Mouse (Mus musculus): Measurements from ENCODE around the gene Dusp1. TPM values are rescaled to one million over a fixed set of nuclear protein-coding genes. Genes with fewer than 3 reads are reported as not detected.

The Dusp1 gene
- 10 to 100 TPM; 17.2 to 18.9 TPM for total RNA-seq (2021)

DNA sequence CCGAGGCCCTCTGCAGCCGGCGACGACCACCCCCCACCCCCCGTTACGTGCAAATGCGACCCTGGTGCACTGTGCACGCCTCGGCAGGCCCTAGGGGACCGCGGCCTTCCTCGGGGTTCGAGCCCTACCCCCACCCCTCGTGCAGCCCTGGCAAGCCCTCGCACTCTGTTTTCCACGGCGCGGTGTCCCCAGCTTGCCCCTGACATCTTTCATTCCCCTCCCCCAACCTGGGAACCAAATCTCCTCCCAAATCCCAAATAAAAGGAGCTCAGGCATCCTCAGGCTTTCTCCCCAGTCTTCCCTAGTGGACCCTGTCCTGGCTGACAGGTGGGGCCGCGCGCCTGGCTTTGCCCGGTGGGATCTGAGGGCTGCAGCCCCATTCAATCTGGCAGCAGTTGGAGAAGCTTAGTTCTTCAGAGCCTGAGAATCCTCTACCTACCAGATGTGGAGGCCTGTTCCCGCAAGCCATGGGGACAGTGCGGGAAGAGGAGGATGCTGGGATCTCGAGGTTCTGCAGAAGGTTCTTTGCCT, at the start of gene Dusp1:
Gene Dusp1, minus strand, starts transcription at position 478 of the 531 bp plus-strand sequence.
- intact Hi-C loops (cut with DNase I), result loop anchor here (2.0 kb wide), 1 partner anchor 53 kb away; no protein-coding TSS in a partner anchor
- DNase-seq, result no peak

DNA sequence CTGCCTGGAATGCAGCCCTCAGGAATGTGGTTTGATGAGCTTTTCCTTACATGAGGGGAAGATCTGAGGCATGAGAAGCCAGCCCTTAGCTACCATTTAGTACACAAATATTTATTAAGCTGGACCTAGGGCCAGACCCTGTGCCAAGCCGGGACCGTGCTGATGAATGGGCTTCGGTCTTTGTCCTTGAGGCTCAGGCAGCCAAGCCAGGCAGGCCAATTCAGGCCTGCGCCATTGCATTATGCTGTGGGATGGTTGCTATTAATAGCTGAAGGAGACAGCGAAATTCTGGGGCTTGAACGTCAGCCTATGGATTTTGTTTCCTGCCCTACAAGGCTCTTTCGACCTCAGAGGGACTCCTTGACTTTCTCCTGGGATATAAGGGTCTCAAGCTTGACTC, 49.4 kb upstream of the Dusp1 start:
- DNase-seq, result peak; percentile 26
- intact Hi-C loops (cut with DNase I), result no loop called here

DNA sequence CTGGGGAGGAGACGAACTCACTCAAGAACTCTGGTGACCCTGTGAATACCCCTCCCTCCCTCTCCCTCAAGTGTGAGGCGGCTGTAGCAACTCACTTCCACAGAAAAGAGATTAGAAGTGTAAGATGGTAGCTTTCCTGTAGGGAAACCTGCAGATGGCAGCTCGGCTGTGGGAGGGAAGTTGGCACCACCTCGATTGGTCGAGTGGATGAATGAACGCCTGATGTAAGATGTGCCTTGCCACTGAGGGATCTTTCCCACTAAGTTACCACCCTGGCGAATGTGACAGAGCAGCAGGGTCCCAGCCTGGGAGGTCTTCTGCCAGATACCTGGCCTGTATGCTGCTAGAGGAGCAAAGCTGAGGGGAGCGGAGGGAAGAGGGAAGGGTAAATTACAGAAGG, 47.9 kb upstream of the Dusp1 start:
- peak; percentile 35 for DNase-seq
- intact Hi-C loops (cut with DNase I), result no loop called here

DNA sequence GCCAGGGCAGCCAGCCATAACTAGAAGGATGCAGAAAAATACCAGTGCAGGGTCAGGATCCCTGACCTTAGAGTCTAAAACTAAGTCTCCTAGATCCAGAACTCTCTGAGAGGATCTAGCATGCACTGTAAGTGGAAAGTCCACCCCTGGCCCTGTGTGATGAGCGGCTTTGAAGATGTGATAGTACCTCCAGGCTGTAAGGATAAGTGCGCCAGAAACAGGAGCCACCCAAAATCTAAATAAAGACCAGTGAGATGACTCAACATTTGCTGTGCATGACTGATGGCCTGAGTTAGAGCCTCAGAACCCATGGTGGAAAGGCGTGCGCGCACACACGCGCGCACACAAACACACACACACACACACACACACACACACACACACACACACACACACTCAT, 46.9 kb upstream of the Dusp1 start:
- DNase-seq, result no peak
- intact Hi-C loops (cut with DNase I), result no loop called here

DNA sequence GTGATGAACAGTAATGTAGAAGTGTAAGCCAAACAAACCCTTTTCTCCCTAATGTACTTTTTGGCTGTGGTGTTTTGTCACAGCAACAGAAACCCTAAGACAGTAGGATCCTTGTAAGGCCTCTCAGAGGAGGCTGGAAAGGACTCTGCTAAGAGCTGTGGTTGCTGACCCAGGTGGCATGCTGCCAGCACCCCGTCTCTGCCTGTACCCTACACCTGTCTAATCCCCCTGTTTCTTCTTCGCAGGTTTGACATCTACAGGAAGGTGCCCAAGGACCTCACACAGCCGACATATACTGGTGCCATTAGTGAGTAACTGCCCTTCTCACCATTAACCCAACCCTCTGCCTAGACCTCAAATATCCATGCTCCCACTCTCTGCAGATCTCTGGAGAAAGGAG, 46.4 kb upstream of the Dusp1 start:
- no peak for DNase-seq

DNA sequence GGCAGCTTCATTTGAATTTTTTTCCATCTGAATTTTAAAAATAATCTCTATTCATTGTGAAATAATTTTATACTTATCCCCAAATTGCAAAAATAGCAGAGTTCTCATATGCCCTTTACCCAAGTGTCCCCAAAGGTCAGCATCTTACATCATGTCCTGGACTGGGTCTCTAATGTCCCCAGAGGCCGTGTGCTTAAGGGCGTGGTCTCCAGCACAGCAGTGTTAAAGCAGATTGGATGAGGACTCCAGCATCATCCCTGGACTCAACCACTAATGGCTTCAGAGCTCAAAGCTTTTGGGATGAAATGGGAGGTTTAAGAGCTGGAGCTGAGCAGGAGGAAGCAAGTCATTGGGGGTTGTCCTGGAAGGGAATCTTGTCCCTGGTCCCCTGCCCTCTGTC, 44.6 kb upstream of the Dusp1 start:
- intact Hi-C loops (cut with DNase I), result no loop called here
- no peak for DNase-seq

More for the DNA sequence above, 46.4 kb upstream of the Dusp1 start:
- intact Hi-C loops (cut with DNase I), result no loop called here

DNA sequence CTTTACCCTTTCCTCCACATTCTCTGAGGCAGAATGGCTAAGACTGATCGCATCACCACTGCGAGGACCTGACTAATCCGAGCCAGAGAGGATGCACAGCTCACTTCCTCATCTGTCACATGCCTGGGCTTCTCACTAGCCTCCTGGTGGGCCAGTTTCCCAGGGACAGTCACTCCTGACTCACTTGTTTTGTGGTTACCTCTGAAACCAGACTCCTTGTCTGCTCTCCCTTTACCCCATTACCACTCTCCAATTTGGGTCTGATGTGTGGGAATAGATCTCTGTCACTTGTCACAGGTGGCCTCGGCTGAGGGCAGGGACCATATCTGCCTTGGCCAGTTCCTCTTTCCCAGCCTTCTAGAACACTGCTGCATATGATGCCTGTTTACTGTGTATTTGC, 43.7 kb upstream of the Dusp1 start:
- intact Hi-C loops (cut with DNase I), result no loop called here
- no peak for DNase-seq

DNA sequence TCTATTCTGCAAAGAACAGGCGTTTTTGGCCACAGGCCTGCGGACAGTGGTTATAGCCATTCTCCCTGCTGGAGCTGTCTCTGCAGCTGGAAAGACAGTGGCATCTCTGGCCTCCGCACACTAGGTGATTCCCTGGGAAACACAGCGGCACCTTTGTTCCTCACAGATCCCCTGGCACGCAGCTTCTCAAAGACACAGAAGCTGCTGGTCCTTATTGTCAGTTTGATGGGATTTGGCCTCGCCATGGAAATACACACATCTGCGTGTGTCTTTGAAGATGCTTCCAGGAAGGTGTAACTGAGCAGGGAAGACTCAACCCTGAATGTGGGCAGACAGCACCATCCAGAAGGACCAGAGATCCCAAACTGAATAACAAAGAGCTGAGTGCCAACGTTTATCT, 41.4 kb upstream of the Dusp1 start:
- intact Hi-C loops (cut with DNase I), result no loop called here
- DNase-seq, result no peak

DNA sequence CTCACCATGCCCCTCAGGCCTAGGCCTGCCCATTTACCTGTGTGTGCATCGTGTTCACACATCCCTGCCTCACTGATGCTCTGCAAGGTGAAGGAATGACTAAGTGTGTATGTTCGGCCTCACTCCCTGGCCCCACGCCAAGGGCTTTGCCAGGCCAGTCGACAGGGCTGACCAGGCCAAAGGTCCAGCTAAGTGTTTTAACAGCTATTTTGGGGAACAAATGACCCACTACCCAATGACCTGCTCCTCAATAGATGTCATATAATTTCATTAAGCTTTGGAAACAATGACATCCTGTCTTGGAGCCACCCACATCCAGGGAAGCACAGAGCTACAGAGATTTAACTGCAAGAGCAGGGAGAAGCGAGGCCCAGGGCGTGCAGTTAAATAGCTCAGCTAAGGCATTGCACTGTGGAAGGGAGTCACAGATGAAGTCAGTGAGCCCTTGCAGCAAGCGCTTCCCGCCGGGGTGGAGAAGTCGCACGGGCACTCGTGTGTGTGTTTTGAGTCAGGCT, 40.5 kb upstream of the Dusp1 start:
- DNase-seq, result peak; percentile 26
- intact Hi-C loops (cut with DNase I), result no loop called here

DNA sequence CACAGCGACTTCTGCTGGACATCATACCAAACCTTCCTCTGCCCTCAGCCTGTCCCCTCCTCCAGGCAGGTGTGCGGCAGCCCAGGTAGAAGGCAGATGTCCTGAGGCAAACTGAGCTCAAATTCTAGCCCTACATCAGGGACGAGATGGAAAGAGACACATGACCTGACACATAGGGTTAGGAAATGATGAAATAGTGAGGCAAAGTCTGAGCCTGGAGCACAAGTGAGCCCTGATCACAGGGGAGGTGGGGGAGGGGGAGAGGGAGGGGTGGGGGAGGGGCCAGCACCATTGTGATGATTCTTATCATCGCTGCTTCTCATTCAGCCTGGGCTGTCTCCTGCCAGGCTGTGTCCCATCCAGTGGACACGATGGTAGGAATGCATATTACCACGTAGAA, 40.0 kb upstream of the Dusp1 start:
- no peak for DNase-seq
- intact Hi-C loops (cut with DNase I), result no loop called here

DNA sequence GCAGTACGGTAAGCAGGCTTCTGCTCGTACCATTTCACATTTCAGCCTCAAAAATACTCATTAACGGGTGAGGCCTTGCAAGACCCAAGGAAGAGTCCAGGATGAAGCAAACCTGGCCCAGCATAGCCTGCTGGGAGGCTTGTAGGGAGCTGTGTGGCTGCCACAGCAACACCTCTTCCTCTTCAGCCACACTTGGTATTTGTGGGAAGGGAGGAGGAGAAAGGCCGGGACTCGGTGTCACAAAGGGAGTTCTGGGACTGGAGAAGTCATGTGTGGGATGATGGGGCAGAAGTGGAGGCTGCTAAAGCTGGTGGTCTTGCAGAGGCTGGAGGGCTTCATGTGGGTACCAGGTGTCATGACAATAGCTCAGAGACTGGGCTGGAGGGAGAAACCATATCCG, 39.6 kb upstream of the Dusp1 start:
- no peak for DNase-seq
- intact Hi-C loops (cut with DNase I), result no loop called here

DNA sequence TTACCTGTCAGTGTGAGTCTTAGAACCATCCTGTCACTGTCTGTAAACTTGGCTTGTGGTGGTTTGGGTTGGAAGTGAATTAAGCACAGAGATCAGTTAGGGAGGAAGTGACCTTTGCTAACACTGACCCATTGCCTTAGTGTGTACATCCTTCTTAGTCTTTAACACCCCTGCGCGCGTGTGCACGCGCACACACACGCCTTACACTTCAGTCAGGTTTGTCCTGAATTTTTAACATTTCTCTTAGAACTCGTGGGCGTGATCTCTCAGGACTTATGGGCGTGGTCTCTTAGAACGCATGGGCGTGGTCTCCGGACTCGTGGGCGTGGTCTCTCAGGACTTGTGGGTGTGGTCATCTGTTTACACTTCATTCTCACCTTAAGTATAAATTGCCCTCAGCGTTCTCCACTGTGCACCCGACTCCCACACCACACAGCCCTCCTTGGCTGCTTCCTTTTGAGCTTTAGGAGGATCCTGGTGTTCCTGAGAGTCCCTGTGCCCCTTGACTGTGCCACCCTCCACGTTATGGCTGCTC, 39.1 kb upstream of the Dusp1 start:
- no peak for DNase-seq
- intact Hi-C loops (cut with DNase I), result no loop called here

DNA sequence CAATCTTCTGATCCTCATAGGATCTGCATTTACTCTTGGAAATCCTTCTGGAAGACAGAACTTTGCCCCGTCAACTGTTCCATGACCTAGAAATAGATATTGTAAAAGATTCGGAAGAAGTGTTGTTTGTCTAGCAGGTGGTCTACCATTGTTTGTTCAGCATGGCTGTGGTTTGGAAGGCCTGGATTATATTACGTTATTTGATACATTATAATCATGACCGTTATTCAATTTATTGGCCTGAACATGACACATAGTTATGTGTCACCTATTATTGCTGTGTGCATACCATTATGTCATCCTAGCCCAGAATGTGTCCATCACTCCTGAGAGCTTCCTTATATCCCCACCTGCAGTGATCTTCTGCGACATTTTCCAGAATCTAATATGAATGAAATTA, 36.9 kb upstream of the Dusp1 start:
- no peak for DNase-seq
- intact Hi-C loops (cut with DNase I), result no loop called here

DNA sequence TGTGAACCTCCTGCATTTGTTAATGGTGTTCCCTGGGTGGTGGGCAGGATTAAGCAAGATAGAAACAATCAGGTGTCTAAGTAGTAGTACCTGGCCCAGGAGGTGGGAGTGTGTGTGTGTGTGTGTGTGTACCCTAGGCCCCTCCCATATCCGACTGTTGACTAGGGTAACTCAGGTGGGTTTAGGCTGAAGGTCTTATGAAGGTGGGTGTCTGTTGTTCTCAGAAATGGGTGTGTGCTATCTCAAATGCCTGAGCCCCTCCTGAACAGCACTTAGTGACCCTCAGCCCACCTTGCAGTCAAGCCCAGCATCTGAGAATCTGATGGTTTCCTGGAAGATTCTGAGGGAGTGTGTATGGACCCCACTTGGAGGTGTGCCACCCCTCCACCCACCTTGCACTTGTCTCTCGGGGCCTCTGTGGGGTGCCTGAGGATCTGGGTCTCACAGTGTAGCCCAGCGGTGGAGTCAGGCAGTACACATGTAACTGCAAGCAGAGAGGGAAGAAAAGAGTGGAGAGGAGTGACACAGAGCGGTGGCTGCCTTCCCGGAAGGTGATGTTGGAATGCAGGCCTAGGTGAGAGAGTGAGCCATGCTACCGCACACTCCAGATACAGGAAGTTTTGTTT, 35.0 kb upstream of the Dusp1 start:
- intact Hi-C loops (cut with DNase I), result no loop called here
- DNase-seq, result no peak

DNA sequence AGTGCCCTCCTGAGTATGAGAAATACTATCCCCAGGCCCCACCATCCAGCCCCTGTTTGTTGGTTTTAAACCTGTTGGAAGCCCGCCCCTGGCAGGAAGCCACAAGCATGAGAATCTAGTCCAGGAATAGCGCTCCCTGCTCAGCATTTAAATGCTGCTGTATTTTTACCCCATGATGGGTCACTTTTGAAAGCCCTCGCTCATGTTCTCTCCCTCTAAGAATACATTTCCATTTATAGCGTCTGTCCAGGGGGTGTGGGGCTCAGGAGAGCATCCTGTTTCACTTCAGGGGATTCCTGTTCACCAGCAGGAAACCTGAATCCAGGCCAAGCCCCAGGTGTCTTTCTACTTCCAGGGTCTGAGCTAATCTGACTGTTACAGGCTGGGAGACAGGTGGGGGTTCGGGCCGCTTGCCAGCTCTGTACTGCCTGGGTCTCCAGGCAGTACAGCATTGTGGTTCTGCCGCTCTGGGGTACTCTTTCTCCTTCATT, 34.3 kb upstream of the Dusp1 start:
- intact Hi-C loops (cut with DNase I), result no loop called here
- DNase-seq, result peak; percentile 80

DNA sequence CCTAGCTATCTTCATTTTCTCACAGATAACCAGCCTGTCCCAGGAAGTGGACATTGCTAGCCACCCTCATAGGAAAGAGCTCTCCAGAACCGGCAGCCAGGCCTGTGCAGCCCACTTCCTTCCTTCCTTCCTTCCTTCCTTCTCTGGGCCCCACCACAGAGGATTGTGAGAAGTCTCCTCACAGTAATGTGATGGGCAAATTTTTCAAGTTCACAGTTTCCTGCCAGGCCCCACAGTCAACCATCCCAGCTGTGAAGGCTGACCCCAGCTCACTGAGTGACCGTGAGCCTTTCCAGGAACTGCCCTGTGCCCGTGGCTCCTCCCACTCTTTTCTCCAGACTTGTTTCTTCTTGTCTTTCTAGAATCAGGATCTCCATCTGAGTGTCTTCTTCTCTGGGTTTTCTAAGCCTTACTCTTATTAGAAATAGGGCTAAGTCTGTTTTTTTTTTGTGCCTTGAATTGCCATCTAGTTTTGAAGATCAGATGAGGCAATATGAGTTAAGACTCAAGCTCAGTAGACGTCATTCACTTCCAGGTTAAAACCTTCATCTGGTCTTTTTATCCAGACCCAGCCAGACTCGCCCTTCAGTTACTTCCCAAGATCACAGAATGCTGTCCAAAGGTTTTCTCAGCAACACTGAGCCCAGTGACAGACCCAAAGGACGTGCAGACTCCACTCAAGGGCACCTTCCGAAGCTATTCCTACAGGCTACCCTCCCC, 33.7 kb upstream of the Dusp1 start:
- no peak for DNase-seq
- intact Hi-C loops (cut with DNase I), result no loop called here

DNA sequence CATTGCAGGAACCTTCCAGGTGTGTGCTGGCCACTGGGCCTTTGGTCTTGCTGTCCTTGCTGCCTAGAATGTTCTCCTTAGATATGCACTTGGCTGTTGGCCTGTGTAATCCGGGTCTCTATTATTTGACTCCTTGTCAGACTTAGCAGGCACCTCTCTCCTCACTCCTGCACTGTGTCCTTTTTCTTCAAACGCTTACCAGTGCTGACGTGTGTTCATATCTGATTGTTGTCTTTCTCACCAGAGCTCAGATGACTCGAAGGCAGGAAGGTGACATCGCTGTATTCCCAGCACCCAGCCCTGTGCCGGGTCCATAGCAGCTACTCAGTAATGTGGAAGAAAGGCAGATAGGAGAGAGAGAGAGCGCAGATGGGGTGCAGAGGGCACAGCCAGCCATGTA, 33.0 kb upstream of the Dusp1 start:
- no peak for DNase-seq
- intact Hi-C loops (cut with DNase I), result no loop called here

DNA sequence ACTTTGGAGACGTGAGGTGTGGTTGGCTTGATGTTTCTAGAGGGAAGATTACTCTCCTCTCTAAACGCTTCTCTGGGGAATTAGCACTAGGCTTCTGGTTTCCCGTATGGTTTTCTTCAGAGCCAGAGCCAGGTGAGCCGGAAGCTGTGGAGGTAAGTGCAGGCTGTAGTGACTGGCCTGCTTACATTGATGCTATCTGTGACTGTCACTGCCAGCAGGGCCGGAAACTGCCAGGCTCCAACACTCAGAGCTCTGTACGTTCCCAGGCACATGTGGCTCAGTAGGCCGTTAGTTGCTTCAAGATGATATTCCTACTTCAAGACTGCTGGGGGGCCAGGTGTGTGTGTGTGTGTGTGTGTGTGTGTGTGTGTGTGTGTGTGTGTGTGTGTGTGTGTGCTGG, 32.2 kb upstream of the Dusp1 start:
- intact Hi-C loops (cut with DNase I), result no loop called here
- DNase-seq, result no peak

DNA sequence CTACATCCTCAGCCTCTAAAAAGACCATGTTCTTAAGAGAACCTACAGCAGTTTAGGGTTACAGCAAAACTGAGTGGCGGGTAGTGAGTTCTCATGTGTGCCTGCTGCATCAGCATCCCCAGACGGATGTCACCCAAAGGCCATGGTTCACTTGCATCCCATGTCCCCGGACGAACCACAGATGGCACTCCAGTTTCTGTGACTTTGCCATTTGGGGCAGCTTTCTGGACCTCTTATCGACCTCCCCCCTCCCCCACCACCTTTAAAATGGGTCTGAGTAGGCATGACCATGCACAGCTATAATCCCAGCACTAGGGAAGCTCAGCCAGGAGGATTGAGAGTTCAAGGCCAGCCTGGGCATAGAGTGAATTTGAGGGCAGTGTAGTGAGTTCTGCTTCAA, 31.3 kb upstream of the Dusp1 start:
- DNase-seq, result no peak
- intact Hi-C loops (cut with DNase I), result no loop called here

DNA sequence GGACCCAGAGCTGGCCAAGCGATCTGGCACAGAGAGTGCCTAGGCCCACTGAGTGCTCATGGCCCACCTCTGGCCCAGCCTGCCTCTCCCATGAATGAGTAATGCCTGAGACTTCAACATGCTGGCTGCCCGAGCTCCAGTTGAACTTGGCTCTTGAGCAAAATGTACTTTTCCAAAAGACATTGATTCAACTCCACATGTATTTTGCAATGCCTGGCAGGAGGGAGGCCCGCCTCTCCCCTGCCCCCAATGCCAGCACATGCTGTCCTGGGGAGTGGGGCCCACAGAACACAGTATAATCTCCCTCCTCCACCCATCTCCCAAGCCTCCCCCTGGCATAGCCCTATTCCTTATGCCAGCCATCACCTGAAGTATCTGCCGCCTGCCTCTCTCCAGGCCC, 30.6 kb upstream of the Dusp1 start:
- DNase-seq, result no peak
- intact Hi-C loops (cut with DNase I), result no loop called here

DNA sequence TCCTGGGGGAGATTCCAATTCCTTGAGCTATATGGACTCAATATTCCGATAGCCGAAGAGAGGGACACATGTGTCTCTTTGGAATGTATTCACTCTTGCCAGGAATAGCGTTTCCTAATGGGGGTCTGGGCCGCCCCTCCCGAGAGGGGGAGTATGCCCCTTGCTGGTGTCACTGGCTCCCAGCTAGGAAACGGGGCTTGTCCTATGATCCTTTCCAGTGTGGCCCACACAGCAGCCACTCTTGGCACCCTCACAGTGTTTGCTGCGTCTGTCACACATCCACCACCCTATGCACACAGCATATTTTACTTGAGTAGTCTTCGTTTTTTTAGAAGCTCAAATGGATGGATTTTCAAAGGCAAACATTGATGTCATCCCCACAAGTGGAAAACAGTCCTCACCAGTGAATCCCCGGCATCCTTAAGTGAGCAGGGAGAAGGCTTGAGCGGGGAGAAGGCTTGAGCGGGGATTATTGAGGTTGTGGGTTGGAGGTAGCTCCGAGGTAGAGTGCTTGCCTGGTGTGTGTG, 26.1 kb upstream of the Dusp1 start:
- intact Hi-C loops (cut with DNase I), result no loop called here
- no peak for DNase-seq

Measured in left cerebral cortex, postnatal 4 days (tissue).